Mouse (Mus musculus) lung, postnatal 25 days (tissue): ENCODE data around the gene Bbs4.

Experiments
- DNase-seq: peaks from one replicate; pipeline ENCODE4 v3.0.0; 2022; ENCODE audit warnings: low spot score

Bbs4 gene

DNA sequence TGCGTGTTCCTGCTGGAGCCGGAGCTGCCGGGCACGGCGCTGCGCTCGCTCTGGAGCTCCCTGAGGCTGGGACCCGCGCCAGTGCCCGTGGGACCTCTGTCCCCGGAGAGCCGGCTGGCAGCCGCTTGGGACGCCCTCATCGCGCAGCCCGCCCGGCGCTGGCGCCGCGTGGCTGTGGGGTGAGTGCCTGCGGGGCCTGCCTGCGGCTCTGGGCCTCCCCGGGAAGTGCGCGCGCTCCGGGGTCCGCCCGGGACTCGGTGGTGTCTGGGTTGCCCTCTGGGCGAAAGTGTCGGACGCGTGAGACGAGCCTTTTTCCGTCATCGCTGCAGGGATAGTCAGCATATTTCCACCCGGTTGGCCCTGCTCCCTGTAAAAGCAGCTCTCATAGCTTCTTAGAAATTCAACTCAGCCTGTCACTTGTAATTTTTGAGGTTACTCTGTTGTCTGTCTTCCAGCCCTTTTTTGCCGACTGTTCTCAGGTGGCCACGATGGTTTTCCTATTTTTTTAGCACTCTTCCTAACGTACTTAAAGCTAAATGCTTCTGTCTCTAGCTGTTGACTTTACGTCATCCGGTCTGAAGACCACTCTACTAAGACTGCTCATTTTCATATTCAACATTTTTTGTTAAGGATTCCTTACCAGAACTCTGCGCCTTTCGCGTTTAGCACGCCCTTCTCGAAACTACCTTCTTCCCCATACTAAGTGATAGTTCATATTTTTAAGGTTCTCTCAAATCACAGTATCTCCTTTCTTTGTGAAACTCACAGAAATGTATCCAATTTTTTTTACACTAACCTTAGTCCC is 61.4 kb downstream of the Bbs4 start:
- no peak for DNase-seq

DNA sequence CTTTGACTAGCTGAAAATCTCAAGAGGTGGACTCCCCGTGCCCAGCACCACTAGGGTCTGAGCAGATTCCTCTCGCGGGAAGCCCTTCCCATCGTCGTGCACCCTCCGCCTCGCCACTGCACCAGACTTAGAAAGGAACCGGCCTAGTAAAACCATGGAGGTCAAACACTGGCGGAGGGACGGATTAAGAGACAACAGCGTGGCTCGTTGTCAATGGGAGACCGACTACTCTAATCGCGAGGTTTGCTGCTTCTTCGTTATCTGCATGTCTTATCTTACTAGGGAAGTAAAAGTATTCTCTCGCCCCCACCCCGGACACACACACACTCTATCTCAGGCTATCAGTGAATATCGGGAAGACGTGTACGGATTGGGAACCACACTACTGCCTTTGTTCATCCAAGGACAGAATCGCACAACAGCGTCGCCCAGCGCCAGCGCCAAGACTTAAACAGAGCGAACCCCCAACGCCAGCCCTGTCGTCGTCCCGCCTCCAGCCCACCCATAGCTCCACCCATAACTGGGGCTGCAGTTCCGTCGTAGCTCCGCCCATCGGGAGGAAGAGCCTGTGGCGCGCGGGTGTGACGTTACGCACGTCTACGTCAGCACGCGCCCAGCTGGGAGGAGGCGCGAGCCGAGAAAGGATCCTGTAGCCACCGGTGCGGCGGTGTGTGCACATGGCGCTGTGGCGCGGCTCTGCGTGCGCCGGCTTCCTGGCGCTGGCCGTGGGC is 62.2 kb downstream of the Bbs4 start, which contains the start of gene Adpgk:
Adpgk (plus strand) TSS at position 602 of the 731 bp plus-strand sequence.
- peak; percentile 98 for DNase-seq

DNA sequence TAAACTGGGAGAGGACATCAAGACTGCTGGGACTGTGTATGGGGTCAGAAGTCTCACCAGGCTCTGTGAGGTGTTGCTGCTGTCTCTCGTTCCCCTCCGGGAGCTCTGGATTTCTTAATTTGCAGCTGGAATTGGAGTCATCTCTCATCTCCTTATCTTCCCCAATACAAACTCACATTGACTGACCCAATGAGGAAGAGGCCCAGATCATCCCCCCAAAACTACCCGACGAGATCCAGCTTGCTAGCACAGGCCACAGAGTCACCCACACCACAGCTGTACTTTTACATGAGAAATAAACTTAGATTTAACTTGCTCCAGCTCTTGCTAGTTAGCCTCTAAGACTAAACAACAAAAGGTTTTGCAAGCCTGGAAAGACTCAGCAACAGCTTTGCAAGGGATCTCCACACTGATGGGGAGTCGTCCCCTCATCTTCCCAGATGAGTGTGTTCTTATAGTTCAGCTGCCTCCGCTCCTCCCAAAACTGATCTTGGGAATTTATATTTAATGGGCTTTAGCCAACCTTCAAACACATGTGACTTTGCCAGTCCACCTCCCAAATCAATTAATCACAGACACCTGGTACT is 63.7 kb downstream of the Bbs4 start:
- no peak for DNase-seq

DNA sequence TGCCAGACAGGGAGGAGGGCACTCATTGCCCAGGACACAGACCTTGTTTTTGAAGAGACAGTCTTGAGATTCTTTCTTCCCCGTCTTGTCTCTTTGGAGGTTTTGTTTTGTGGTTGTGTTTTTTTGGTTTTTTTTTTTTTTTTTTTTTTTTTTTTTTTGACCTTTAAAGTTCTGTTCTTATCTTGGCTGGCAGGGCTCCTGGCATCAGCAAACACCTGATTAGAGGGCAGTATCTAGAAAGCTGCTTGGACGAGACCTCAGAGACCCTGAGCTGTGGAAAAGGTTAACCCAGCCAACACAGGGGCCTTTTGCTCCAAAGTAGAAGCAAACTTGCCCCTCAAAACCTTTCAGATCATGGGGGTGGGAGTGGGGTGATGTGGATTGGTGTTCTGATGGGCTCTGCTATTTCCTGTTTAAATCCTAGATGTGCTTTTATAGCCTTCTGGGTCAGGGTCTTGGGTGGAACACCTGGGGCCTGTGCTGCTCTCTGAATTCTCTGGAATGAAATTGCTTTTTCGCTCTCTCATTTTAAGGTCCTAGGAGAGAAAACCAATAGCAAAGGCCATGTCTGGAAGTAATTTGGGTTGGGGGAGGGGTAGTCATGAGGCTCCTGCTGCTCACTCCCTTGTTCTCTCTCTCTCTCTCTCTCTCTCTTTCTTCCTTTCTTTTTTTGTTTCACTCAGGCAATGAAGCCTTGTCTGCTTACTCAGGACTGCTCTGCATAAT is 64.5 kb downstream of the Bbs4 start:
- DNase-seq: no peak

DNA sequence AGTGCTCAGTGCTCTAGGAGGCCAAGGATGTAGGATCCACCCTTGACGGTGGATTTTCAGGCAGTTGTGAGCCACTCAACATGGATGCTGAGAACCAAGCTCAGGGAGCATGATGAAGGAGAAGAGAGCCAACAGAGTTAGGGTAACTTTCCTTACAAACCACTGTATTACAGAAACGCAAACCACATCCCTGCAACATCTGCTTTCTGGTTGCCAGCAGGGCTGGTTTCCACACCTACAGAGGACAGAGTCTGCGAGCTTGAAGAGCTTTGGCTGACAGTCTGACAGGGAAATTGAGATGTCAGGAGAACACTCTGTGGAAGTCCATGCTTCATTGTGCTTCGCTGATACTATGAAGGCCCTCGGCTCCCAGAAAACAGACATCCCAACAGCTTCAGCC is 65.2 kb downstream of the Bbs4 start:
- DNase-seq: no peak

DNA sequence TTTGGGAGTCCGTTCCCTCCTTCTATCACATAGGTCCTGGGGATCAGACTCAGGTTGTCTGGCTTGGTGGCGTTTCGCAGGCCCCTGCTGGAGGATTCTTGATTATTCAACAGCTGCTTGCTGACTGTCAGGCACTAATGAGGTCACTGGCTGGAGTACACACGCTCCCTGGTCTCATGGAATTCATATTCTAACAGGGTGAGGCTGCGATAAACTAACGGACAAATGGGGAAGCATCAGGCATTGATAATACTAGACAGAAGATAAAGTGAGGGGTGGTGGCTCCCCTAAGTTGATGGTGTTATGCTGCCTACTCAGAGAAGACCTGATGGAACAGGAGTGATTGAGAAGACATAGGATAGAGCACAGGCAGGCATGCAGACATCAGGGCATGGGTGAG is 67.7 kb downstream of the Bbs4 start:
- DNase-seq: no peak

DNA sequence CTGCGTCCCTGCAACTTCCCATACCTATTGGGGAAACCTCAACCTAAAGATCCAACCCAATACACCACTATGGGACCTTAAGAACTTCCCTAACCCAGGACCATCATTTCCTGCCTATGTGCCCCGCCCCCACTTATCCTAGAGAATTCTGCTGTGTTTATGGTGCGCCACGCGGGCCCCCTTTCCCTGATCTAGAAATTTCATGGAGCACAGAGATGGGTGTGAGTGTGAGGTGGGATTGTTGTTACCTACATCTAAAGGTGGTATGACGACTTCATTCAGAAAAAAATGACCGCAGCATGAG is 70.7 kb downstream of the Bbs4 start:
- no peak for DNase-seq

DNA sequence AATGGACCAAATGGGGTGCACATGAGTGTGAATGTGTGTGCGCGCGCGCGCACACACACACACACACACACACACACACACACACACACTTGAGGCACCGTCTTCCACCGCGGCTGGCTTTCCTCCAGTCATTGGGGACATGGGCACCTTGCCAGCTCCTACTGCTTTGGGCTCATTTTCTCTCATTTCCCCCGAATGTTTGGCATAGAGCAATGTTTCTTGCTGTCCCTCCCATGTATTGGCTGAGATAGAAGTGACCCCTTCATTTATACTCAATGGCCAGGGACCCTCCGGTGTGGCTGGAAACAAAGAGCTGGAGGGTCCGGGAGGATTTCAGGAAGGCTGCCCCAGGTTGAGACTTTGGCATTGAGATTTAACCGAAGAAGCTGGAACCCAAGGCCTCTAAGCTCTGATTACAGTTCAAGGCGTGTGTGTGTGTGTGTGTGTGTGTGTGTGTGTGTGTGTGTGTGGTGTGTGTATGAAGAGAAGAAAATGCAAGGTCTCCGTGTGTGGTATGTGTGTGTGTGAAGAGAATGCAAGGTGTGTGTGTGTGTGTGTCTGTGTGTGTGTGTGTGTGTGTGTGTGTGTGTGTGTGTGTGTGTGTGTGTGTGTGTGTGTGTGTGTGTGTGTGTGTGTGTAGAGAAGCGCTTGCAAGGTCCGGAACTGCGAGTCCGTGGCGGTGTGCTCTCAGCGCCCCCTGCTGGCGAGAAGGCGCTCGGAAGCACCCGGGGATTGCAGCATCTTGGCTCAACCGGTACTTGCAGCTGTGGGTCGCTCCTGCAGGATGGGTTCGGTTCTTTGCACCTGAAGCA is 71.2 kb downstream of the Bbs4 start:
- peak; percentile 72 for DNase-seq

DNA sequence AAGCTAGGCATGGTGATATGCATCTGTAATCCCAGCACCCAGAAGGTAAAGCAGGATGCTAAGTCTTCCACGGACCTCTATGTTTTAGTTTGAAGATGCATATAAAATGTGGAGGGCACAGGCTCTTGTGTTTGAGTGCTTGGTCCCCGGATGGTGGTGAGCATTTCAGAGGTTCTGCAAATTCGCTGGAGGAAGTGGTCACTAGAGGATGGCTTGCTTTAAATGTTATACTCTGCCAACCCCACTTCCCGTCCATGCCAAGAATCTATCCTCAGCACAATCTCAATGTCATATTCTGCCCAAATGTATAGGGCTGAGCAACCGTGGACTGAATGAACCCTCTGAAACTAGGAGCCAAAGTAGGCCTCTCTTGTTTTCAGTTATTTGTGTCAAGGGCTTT is 72.4 kb downstream of the Bbs4 start:
- no peak for DNase-seq

DNA sequence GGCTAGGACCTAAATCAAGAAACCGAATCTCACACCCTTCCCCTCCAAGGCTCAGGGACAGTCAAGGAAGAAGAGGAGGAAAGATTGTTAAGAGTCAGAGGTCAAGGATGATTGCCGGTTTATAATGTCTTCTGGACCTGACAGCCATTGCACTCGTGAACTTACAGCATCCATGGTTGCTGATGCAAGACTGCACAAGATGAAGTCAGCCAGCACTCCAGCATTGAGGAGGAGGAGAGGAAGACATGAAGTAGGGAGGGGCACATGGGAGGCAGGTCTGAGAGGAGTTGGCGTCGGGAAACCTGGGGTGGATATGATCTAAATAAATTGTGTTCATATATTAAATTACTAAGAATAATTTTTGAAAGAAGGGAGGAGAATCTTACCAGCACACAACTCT is 74.6 kb downstream of the Bbs4 start:
- no peak for DNase-seq

DNA sequence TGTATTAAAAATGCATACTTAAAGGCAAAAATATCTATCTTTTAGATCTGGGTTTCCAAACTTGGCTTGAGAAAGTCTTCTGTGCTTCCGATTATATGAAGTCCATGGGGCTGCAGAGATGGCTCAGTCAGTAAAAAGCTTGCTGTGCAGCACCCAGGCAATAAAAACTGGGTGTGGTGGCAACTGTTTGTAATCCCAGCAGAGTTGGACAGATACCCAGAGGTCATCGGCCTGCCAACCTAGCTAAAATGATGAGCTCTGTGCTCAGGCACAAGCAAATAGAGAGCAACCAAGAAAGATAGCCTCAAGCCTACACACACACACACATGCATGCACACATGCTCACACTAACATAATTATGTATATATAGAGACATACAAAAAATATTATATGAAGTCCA is 75.1 kb downstream of the Bbs4 start:
- no peak for DNase-seq

DNA sequence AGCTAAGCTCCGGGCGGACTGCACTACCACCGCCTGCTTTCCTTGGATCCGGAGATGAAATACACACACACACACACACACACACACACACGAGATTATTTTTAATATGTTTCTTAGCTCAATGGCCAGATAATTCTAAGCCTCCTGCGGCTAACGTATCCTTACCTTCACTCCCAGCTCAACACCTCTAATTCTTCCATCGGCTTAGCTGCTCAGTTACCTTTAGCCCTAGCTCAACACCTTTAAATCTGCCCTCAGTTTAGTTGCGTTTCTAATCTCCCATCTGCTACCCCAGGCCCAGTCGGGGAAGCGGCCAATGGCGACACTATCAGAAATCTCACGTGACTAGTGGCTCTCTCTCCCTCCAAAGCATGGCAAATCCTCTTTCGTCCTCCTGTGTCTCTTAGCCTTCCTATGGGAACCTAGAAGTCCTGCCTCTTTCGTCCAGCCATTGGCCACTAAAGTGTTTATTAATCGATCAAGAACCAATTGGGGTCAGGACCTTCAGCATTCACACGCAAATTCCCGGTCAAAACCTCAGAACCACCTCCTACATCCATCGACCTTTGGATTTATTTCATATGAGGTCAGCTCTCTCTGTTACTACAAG is 78.4 kb downstream of the Bbs4 start:
- no peak for DNase-seq

DNA sequence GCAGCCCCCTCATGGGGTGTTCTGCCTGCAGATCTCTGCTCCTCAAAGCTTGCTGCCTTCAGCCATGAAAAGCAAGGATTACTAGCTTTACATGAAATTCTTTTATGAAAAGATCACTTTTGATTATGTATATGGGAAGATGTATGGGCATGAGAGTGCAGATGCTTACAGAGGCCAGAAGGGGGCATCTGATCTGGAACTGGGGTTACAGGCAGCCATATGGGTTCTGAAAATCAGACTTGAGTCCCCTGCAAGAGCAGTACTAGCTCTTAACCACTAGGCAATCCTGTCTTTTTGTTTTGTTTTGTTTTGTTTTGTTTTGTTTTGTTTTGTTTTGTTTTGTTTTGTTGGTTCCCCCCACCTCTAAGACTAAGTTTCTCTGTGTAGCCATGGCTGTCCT is 80.1 kb downstream of the Bbs4 start:
- DNase-seq: no peak
